Comparison of ENCODE assay signal across 8 mouse cellular contexts in the genomic region with DNA sequence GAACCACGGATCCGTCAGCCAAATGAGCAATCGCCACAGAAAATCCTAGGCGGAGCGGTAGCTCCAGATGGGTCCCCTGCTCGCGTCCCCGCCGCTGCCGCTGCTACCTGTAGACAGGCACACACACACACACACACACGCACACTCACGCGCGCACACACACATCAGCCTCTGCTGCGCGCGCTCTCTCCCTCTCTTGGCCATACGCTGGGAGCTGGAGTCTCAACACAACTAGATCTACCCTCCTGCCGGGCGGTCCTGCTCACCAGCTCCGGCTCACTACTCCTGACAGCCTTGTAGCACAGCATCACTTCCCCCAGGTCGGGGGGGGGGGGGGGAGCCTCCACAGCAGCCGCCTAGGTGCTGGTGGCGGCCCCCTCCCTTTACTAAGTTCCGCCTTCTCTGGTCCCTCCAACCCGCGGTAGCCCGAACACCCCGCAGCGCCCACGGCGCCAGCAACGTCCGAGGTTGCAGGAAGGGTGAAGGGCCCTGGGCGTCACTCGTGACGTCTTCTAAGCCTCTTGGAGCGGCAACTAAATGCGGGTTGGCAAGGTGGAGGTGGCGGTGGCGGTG. TPM values are rescaled to one million over a fixed set of nuclear protein-coding genes. Genes with fewer than 3 reads are reported as not detected.
DNase-seq lines count a peak whose midpoint lies in the region; ATAC-seq and TF ChIP-seq lines count a peak whose summit lies in the region.

No protein-coding gene starts in this region.

- no peaks in the 10 kb centered on the region for H3K9me3 ChIP-seq in forebrain, postnatal 0 days (ENCODE audit: low read length)
- no peaks in the 10 kb centered on the region for H3K9me3 ChIP-seq in midbrain, embryonic 15.5 days

- no peaks in the 10 kb centered on the region for H3K36me3 ChIP-seq in forebrain, postnatal 0 days (ENCODE audit: insufficient read depth)
- no peaks in the 10 kb centered on the region for H3K36me3 ChIP-seq in midbrain, embryonic 15.5 days (replicated peaks)

- H3K4me2 ChIP-seq in forebrain, postnatal 0 days (ENCODE audit: low read depth) = peak overlapping the region; percentile 86
- peak overlapping the region; percentile 82 for H3K4me2 ChIP-seq in midbrain, embryonic 15.5 days

- intact Hi-C loops in gastrocnemius, postnatal 14 days (cut with DNase I; ENCODE audit: low total_unique reads) = no loop called here

- no peaks in the 10 kb centered on the region for H3K27me3 ChIP-seq in forebrain, postnatal 0 days (ENCODE audit: insufficient read depth, low read length)
- H3K27me3 ChIP-seq in midbrain, embryonic 15.5 days (replicated peaks) = no peaks in the 10 kb centered on the region

- H3K4me3 ChIP-seq in forebrain, postnatal 0 days (ENCODE audit: low read depth, low read length) = peak overlapping the region; percentile 79
- peak overlapping the region; percentile 72 for H3K4me3 ChIP-seq in midbrain, embryonic 15.5 days

- peak; percentile 64 for ATAC-seq in forebrain, postnatal 0 days
- peak; percentile 68 for ATAC-seq in midbrain, embryonic 15.5 days (replicated peaks)

- H3K4me1 ChIP-seq in forebrain, postnatal 0 days (ENCODE audit: insufficient read depth) = peaks cover 4% of the 10 kb centered on the region; the same call in 1 of the 2 replicates
- H3K4me1 ChIP-seq in midbrain, embryonic 15.5 days = peaks cover 12% of the 10 kb centered on the region; the same call in 1 of the 2 replicates

- DNase-seq in gastrocnemius, postnatal 10 days = peak; percentile 5
- no peak for DNase-seq in gastrocnemius, postnatal 14 days
- DNase-seq in cerebellum, adult 11 months = peak; percentile 4
- peak; percentile 76 for DNase-seq in forebrain, postnatal 0 days
- peak; percentile 54 for DNase-seq in left cerebral cortex, adult 11 months (ENCODE audit: low spot score)
- DNase-seq in ovary, adult 18-20 months (ENCODE audit: low spot score) = no peak
- DNase-seq in ovary, postnatal 36 days (ENCODE audit: low spot score) = no peak

- peak overlapping the region; percentile 72 for H3K9ac ChIP-seq in forebrain, postnatal 0 days
- peak overlapping the region; percentile 52 for H3K9ac ChIP-seq in midbrain, embryonic 15.5 days

- 2% methylated on average over 41 of the region's 41 CpGs for WGBS in forebrain, postnatal 0 days
- under 1% methylated on average over 41 of the region's 41 CpGs for WGBS in midbrain, embryonic 15.5 days

- peak overlapping the region; percentile 47 for H3K27ac ChIP-seq in forebrain, postnatal 0 days (ENCODE audit: low read depth, low read length)
- H3K27ac ChIP-seq in midbrain, embryonic 15.5 days = peak overlapping the region; percentile 60

- peak; percentile 6; the same call in 1 of the 2 replicates for TF ChIP-seq CTCF in forebrain, postnatal 0 days (IDR thresholded peaks at IDR 0.05; ENCODE audit: low read depth)

RNA-seq across cellular contexts. Expression of gene Nlgn1, which starts 1.1 kb away (rescaled TPM):
- total RNA-seq in gastrocnemius, postnatal 10 days (2021) = 1 to 10 TPM; 1.2 to 1.5 TPM
- total RNA-seq in gastrocnemius, postnatal 14 days (2021) = under 1 TPM; 0.69 to 0.72 TPM
- 71.3 and 95.2 TPM in 2 replicates for total RNA-seq in forebrain, postnatal 0 days (2014; rRNA removed)
- 24.3 and 33.6 TPM in 2 replicates for polyA plus RNA-seq in forebrain, postnatal 0 days (2015; fragmentation: Nextera tagmentation; extraction: Ambion mirVana)
- polyA plus RNA-seq in midbrain, embryonic 15.5 days (2015; fragmentation: Nextera tagmentation; extraction: Ambion mirVana) = 27.7 and 33.9 TPM in 2 replicates

Comparison
In these comparisons a context has a peak if more than half of its experiments do, and no peak if none do; other contexts are left out.
1. DNase-seq: peak in gastrocnemius, postnatal 10 days (single experiment), cerebellum, adult 11 months (single experiment), forebrain, postnatal 0 days (single experiment) and left cerebral cortex, adult 11 months (single experiment); none in gastrocnemius, postnatal 14 days (single experiment), ovary, adult 18-20 months (single experiment) and ovary, postnatal 36 days (single experiment).
2. RNA of gene Nlgn1, which starts 1.1 kb away (total RNA-seq): 71.3 to 95.2 TPM in forebrain, postnatal 0 days; 1.2 to 1.5 TPM in gastrocnemius, postnatal 10 days and 0.69 to 0.72 TPM in gastrocnemius, postnatal 14 days; every median in the first group is over 10 times any median in the second.